Comparison of ENCODE assay signal across 9 mouse cellular contexts in the genomic region with DNA sequence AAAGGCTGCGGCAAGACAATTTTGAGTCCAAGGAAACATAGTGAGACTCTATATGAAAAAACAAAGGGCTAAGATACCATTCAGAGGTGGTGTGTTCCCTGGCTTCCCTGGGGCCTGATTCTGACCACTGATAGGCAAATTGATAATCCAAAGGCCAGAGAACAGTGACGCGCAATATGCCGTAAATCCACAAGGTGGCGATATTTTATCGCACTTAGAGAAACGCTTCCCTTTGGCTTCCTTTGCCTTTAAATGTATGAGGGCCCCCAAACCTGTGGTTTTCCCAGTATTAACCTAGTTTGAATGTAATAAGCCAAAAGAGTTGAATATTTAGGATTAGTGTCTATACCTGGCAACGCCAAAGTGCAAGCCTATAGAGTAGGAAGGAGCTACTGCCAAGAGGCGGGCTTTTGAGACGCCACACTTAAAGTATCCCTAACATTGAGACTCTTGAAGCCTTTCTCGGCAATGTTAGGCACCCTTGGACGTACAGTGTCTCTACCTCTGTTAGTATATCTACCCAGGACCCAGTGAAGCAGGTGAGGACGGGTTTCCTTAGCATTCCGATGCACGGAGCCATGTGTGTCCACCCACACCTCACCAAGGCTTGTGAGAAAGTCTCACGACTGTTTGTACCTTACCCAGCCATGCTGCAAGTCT. TPM values are rescaled to one million over a fixed set of nuclear protein-coding genes. Genes with fewer than 3 reads are reported as not detected.
DNase-seq lines count a peak whose midpoint lies in the region; ATAC-seq and TF ChIP-seq lines count a peak whose summit lies in the region.
"Had no signal": no experiment of that assay in that cellular context is flagged by ENCODE, and none has a peak within 500 bp of the region (broad histone marks: within the 10 kb centered on the region; RNA-seq: fewer than 3 reads in every experiment).

No protein-coding gene starts in this region.

- H3K9ac ChIP-seq in forebrain, embryonic 12.5 days: no peak overlapping the region
- H3K9ac ChIP-seq in forebrain, embryonic 13.5 days: no peak overlapping the region
- no peak overlapping the region for H3K9ac ChIP-seq in stomach, postnatal 0 days (ENCODE audit: low read length)
- H3K9ac ChIP-seq: neural tube, embryonic 12.5 days had no signal

- no peaks in the 10 kb centered on the region for H3K27me3 ChIP-seq in forebrain, embryonic 12.5 days
- H3K27me3 ChIP-seq in forebrain, embryonic 13.5 days: no peaks in the 10 kb centered on the region; the same call in 1 of the 2 replicates
- H3K27me3 ChIP-seq in stomach, postnatal 0 days (ENCODE audit: control insufficient read depth, insufficient read depth, low read length): no peaks in the 10 kb centered on the region
- H3K27me3 ChIP-seq: neural tube, embryonic 12.5 days had no signal

- H3K9me3 ChIP-seq in forebrain, embryonic 12.5 days: no peaks in the 10 kb centered on the region
- no peaks in the 10 kb centered on the region for H3K9me3 ChIP-seq in forebrain, embryonic 13.5 days (replicated peaks)
- no peaks in the 10 kb centered on the region for H3K9me3 ChIP-seq in stomach, postnatal 0 days (ENCODE audit: control insufficient read depth, low read length)
- H3K9me3 ChIP-seq: neural tube, embryonic 12.5 days had no signal

- H3K36me3 ChIP-seq in forebrain, embryonic 12.5 days (replicated peaks): no peaks in the 10 kb centered on the region
- no peaks in the 10 kb centered on the region for H3K36me3 ChIP-seq in forebrain, embryonic 13.5 days (ENCODE audit: poor library complexity, severe bottlenecking)
- no peaks in the 10 kb centered on the region for H3K36me3 ChIP-seq in stomach, postnatal 0 days (ENCODE audit: control insufficient read depth, insufficient read depth, low read length)
- H3K36me3 ChIP-seq: neural tube, embryonic 12.5 days had no signal

- no peak for TF ChIP-seq EP300 in stomach, postnatal 0 days (optimal IDR thresholded peaks at IDR 0.05)

- no peak overlapping the region for H3K4me3 ChIP-seq in forebrain, embryonic 12.5 days (replicated peaks)
- H3K4me3 ChIP-seq in forebrain, embryonic 13.5 days: no peak overlapping the region
- H3K4me3 ChIP-seq in stomach, postnatal 0 days (ENCODE audit: low read depth, low read length): no peak overlapping the region
- H3K4me3 ChIP-seq: neural tube, embryonic 12.5 days had no signal

- H3K27ac ChIP-seq in forebrain, embryonic 12.5 days: no peak overlapping the region
- no peak overlapping the region for H3K27ac ChIP-seq in forebrain, embryonic 13.5 days
- no peak overlapping the region for H3K27ac ChIP-seq in stomach, postnatal 0 days (replicated peaks)
- H3K27ac ChIP-seq: neural tube, embryonic 12.5 days had no signal

- TF ChIP-seq CTCF in stomach, postnatal 0 days (IDR thresholded peaks at IDR 0.05; ENCODE audit: low read depth): peak; percentile 93

- H3K4me1 ChIP-seq in forebrain, embryonic 12.5 days: peaks cover 6% of the 10 kb centered on the region; the same call in 1 of the 2 replicates
- peaks cover 3% of the 10 kb centered on the region; the same call in 1 of the 2 replicates for H3K4me1 ChIP-seq in forebrain, embryonic 13.5 days
- H3K4me1 ChIP-seq in stomach, postnatal 0 days (replicated peaks; ENCODE audit: control insufficient read depth, insufficient read depth): no peaks in the 10 kb centered on the region
- H3K4me1 ChIP-seq: neural tube, embryonic 12.5 days had no signal

- DNase-seq in 3T3-L1 (ENCODE audit: low read depth, low spot score) (peak; percentile 81), ZHBTc4 (ENCODE audit: low read depth, low spot score) (peak; percentile 76)
- DNase-seq in embryo, embryonic 9.5 days (ENCODE audit: extremely low spot score): peak; percentile 68
- peak; percentile 57 to 80 for DNase-seq in kidney, postnatal 36 days
- peak; percentile 72 for DNase-seq in lung, postnatal 10 days
- DNase-seq in stomach, postnatal 0 days (ENCODE audit: low spot score): peak; percentile 56

- H3K4me2 ChIP-seq in forebrain, embryonic 12.5 days: no peak overlapping the region
- H3K4me2 ChIP-seq in forebrain, embryonic 13.5 days: no peak overlapping the region
- H3K4me2 ChIP-seq in stomach, postnatal 0 days (replicated peaks; ENCODE audit: low read depth): no peak overlapping the region
- H3K4me2 ChIP-seq: neural tube, embryonic 12.5 days had no signal

- WGBS in forebrain, embryonic 12.5 days: 48% methylated on average over 16 of the region's 16 CpGs
- 44% methylated on average over 16 of the region's 16 CpGs for WGBS in forebrain, embryonic 13.5 days
- 45% methylated on average over 16 of the region's 16 CpGs for WGBS in stomach, postnatal 0 days

- ATAC-seq in forebrain, embryonic 12.5 days (ENCODE audit: low FRiP score): 0 out of 2 replicates have a peak, but pooled peaks have one; percentile 49
- no peak for ATAC-seq in forebrain, embryonic 13.5 days
- no peak for ATAC-seq in stomach, postnatal 0 days (ENCODE audit: low FRiP score, low TSS enrichment)

RNA-seq across cellular contexts. Expression of a gene that starts 37.6 kb away (rescaled TPM):
- polyA plus RNA-seq in forebrain, embryonic 12.5 days (2016; fragmentation: Nextera tagmentation; extraction: Ambion mirVana): 19.5 and 23.2 TPM in 2 replicates
- polyA plus RNA-seq in forebrain, embryonic 13.5 days (2015; fragmentation: Nextera tagmentation; extraction: Ambion mirVana): 5.6 and 6.3 TPM in 2 replicates
- 6.8 and 7.4 TPM in 2 replicates for polyA plus RNA-seq in stomach, postnatal 0 days (2015; fragmentation: Nextera tagmentation; extraction: Ambion mirVana)
